Mouse (Mus musculus) brain, embryonic 14.5 days (tissue): ENCODE results near the gene Scn8a.

ENCODE experiments used
- CTCF ChIP-seq: fragments of 200-500 bp; IDR thresholded peaks from 2 replicates; pipeline ENCODE4 v1.5.1; 2012; ENCODE audit warnings: inconsistent platforms, mild to moderate bottlenecking, moderate library complexity, borderline replicate concordance; ENCODE audit not compliant: insufficient read depth, insufficient read length; ENCODE audit errors: extremely low read depth
- POLR2A ChIP-seq: fragments of 200-500 bp; IDR thresholded peaks from 2 replicates; pipeline ENCODE4 v1.6.1; 2012; ENCODE audit warnings: mild to moderate bottlenecking, inconsistent platforms, borderline replicate concordance; ENCODE audit not compliant: poor library complexity, insufficient read depth, insufficient read length, severe bottlenecking; ENCODE audit errors: extremely low read depth

DNA sequence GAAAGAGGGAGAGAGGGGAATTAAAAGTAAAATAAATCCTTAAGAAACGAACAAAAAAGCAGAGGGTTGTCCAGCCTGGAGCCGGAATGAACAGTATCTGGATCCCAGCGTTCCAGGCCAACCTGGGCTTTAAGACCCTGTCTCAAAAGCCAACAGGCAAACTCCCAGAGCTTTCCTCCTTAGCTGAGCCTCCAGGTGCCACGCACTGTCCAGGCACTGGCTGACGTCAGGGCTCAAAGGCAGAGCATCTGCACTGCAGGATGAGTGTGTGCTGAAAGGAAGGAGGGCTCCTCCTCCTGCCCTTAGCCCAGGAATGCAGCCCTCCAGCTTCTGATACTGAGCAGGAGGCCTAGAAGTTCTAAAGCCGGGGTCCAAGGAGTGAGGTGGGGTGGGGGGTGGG, 224.3 kb downstream of the Scn8a start:
- TF ChIP-seq POLR2A = no peak
- TF ChIP-seq CTCF = no peak
